Mouse (Mus musculus): ENCODE results near the gene Gm30302.
"Not testable (repeated sequence)": the region's sequence is repeated elsewhere in the genome, so short reads cannot be mapped to it uniquely, and the experiment has no call there.

The Gm30302 gene

GRCm38 (mm10) chr13:49798901-49799300 is at the start of gene Gm30302:
Gene Gm30302, minus strand, starts transcription at chr13:49799001.
- in situ Hi-C loops (cut with MboI, MseI) = no loop called here

GRCm38 (mm10) chr13:49846751-49847150 is 48.0 kb upstream of the Gm30302 start:
- in situ Hi-C loops (cut with MboI, MseI) = no loop called here

GRCm38 (mm10) chr13:49846141-49846540 is 47.3 kb upstream of the Gm30302 start:
- in situ Hi-C loops (cut with MboI, MseI) = no loop called here

- in situ Hi-C loops (cut with MboI, MseI) = no loop called here
Observed at GRCm38 (mm10) chr13:49845663-49846062, 46.9 kb upstream of the Gm30302 start.

GRCm38 (mm10) chr13:49844071-49844470 is 45.3 kb upstream of the Gm30302 start:
- in situ Hi-C loops (cut with MboI, MseI) = no loop called here

- in situ Hi-C loops (cut with MboI, MseI) = no loop called here
Observed at GRCm38 (mm10) chr13:49841186-49841585, 42.4 kb upstream of the Gm30302 start.

GRCm38 (mm10) chr13:49830355-49830754 is 31.6 kb upstream of the Gm30302 start:
- in situ Hi-C loops (cut with MboI, MseI) = no loop called here

GRCm38 (mm10) chr13:49825300-49825699 is 26.5 kb upstream of the Gm30302 start:
- in situ Hi-C loops (cut with MboI, MseI) = loop anchor here in 1 of 2 experiments (10.0 kb wide), 1 partner anchor 220 kb away; no protein-coding TSS in a partner anchor

- in situ Hi-C loops (cut with MboI, MseI) = no loop called here
Observed at GRCm38 (mm10) chr13:49814958-49815357, 16.2 kb upstream of the Gm30302 start.

GRCm38 (mm10) chr13:49814420-49814819 is 15.6 kb upstream of the Gm30302 start:
- in situ Hi-C loops (cut with MboI, MseI) = no loop called here

GRCm38 (mm10) chr13:49807146-49807545 is 8.3 kb upstream of the Gm30302 start:
- in situ Hi-C loops (cut with MboI, MseI) = no loop called here

GRCm38 (mm10) chr13:49788563-49789393 is 10.0 kb downstream of the Gm30302 start:
- in situ Hi-C loops (cut with MboI, MseI) = no loop called here

- in situ Hi-C loops (cut with MboI, MseI) = no loop called here
Observed at GRCm38 (mm10) chr13:49783899-49784298, 14.9 kb downstream of the Gm30302 start.

- in situ Hi-C loops (cut with MboI, MseI) = not testable (repeated sequence)
Observed at GRCm38 (mm10) chr13:49771536-49771935, 27.3 kb downstream of the Gm30302 start.

GRCm38 (mm10) chr13:49769111-49769510 is 29.7 kb downstream of the Gm30302 start:
- in situ Hi-C loops (cut with MboI, MseI) = no loop called here

- in situ Hi-C loops (cut with MboI, MseI) = no loop called here
Observed at GRCm38 (mm10) chr13:49768048-49768447, 30.8 kb downstream of the Gm30302 start.

- in situ Hi-C loops (cut with MboI, MseI) = no loop called here
Observed at GRCm38 (mm10) chr13:49766269-49766668, 32.5 kb downstream of the Gm30302 start.

- in situ Hi-C loops (cut with MboI, MseI) = no loop called here
Observed at GRCm38 (mm10) chr13:49765306-49765705, 33.5 kb downstream of the Gm30302 start.

- in situ Hi-C loops (cut with MboI, MseI) = no loop called here
Observed at GRCm38 (mm10) chr13:49762208-49762607, 36.6 kb downstream of the Gm30302 start.

GRCm38 (mm10) chr13:49760675-49761074 is 38.1 kb downstream of the Gm30302 start:
- in situ Hi-C loops (cut with MboI, MseI) = no loop called here

GRCm38 (mm10) chr13:49757966-49758365 is 40.8 kb downstream of the Gm30302 start:
- in situ Hi-C loops (cut with MboI, MseI) = no loop called here

- in situ Hi-C loops (cut with MboI, MseI) = no loop called here
Observed at GRCm38 (mm10) chr13:49756591-49756990, 42.2 kb downstream of the Gm30302 start.

- in situ Hi-C loops (cut with MboI, MseI) = no loop called here
Observed at GRCm38 (mm10) chr13:49741285-49742040, 57.3 kb downstream of the Gm30302 start.

Data from T-helper 17 cell (primary cell).